Mouse (Mus musculus): ENCODE results near the gene Kcnk15.

The Kcnk15 gene

GRCm38 (mm10) chr2:163853461-163853901, at the start of gene Kcnk15:
Kcnk15 (plus strand) TSS chr2:163853651.
- DNase-seq (ENCODE audit: low spot score): peak; percentile 66

- DNase-seq (ENCODE audit: low spot score): no peak
Measured at GRCm38 (mm10) chr2:163803838-163804237, 49.6 kb upstream of the Kcnk15 start.

- DNase-seq (ENCODE audit: low spot score): no peak
Measured at GRCm38 (mm10) chr2:163809166-163809565, 44.3 kb upstream of the Kcnk15 start.

GRCm38 (mm10) chr2:163809704-163810103, 43.7 kb upstream of the Kcnk15 start:
- no peak for DNase-seq (ENCODE audit: low spot score)

- no peak for DNase-seq (ENCODE audit: low spot score)
Measured at GRCm38 (mm10) chr2:163813077-163813476, 40.4 kb upstream of the Kcnk15 start.

- DNase-seq (ENCODE audit: low spot score): no peak
Measured at GRCm38 (mm10) chr2:163814739-163815465, 38.5 kb upstream of the Kcnk15 start.

GRCm38 (mm10) chr2:163820607-163821006, 32.8 kb upstream of the Kcnk15 start, which contains the start of gene Ccn5:
Ccn5 (plus strand) TSS chr2:163820861.
- DNase-seq (ENCODE audit: low spot score): peak; percentile 83

- peak; percentile 87 for DNase-seq (ENCODE audit: low spot score)
Measured at GRCm38 (mm10) chr2:163823248-163823647, 30.2 kb upstream of the Kcnk15 start.

- DNase-seq (ENCODE audit: low spot score): peak; percentile 73
Measured at GRCm38 (mm10) chr2:163823771-163824170, 29.7 kb upstream of the Kcnk15 start.

- DNase-seq (ENCODE audit: low spot score): no peak
Measured at GRCm38 (mm10) chr2:163825861-163826260, 27.6 kb upstream of the Kcnk15 start.

- no peak for DNase-seq (ENCODE audit: low spot score)
Measured at GRCm38 (mm10) chr2:163826494-163826893, 27.0 kb upstream of the Kcnk15 start.

GRCm38 (mm10) chr2:163831163-163831562, 22.3 kb upstream of the Kcnk15 start:
- DNase-seq (ENCODE audit: low spot score): no peak

GRCm38 (mm10) chr2:163838043-163838442, 15.4 kb upstream of the Kcnk15 start:
- peak; percentile 89 for DNase-seq (ENCODE audit: low spot score)

GRCm38 (mm10) chr2:163839519-163839918, 13.9 kb upstream of the Kcnk15 start:
- peak; percentile 84 for DNase-seq (ENCODE audit: low spot score)

- no peak for DNase-seq (ENCODE audit: low spot score)
Measured at GRCm38 (mm10) chr2:163842043-163842442, 11.4 kb upstream of the Kcnk15 start.

- no peak for DNase-seq (ENCODE audit: low spot score)
Measured at GRCm38 (mm10) chr2:163857233-163857632, 3.8 kb downstream of the Kcnk15 start.

- peak; percentile 83 for DNase-seq (ENCODE audit: low spot score)
Measured at GRCm38 (mm10) chr2:163858254-163858947, 5.0 kb downstream of the Kcnk15 start.

GRCm38 (mm10) chr2:163865311-163865710, 11.9 kb downstream of the Kcnk15 start:
- no peak for DNase-seq (ENCODE audit: low spot score)

GRCm38 (mm10) chr2:163866061-163866460, 12.6 kb downstream of the Kcnk15 start:
- no peak for DNase-seq (ENCODE audit: low spot score)

- no peak for DNase-seq (ENCODE audit: low spot score)
Measured at GRCm38 (mm10) chr2:163869783-163870182, 16.3 kb downstream of the Kcnk15 start.

GRCm38 (mm10) chr2:163871266-163871665, 17.8 kb downstream of the Kcnk15 start:
- DNase-seq (ENCODE audit: low spot score): no peak

GRCm38 (mm10) chr2:163871906-163872305, 18.5 kb downstream of the Kcnk15 start:
- DNase-seq (ENCODE audit: low spot score): no peak

- DNase-seq (ENCODE audit: low spot score): no peak
Measured at GRCm38 (mm10) chr2:163874877-163875276, 21.4 kb downstream of the Kcnk15 start.

All from testis, postnatal 10 days (tissue).